Mouse (Mus musculus): ENCODE results near the gene Lrrc4c. TPM values are rescaled to one million over a fixed set of nuclear protein-coding genes. Genes with fewer than 3 reads are reported as not detected.

Gene Lrrc4c
- polyA plus RNA-seq, 1 experiment from 2014 or later = 2.8 TPM

- no peaks in the 10 kb centered on the region for H3K36me3 ChIP-seq
- ATAC-seq (ENCODE audit: insufficient read depth, low FRiP score, low read depth) = no peak
- no peaks in the 10 kb centered on the region for H3K27me3 ChIP-seq (replicated peaks)
- H3K9ac ChIP-seq = no peak overlapping the region
- no peak overlapping the region for H3K27ac ChIP-seq
- H3K4me3 ChIP-seq (replicated peaks) = no peak overlapping the region
- no peaks in the 10 kb centered on the region for H3K9me3 ChIP-seq
- no peak overlapping the region for H3K4me2 ChIP-seq
- no peaks in the 10 kb centered on the region for H3K4me1 ChIP-seq
- 68% methylated on average over 5 of the region's 5 CpGs for WGBS
These were observed 1186.9 kb downstream of the Lrrc4c start for GRCm38 (mm10) chr2:97504902-97505301.

GRCm38 (mm10) chr2:97524256-97524922 lies 1206.4 kb downstream of the Lrrc4c start:
- Histone ChIP-seq H3K27me3 (replicated peaks) (no peaks in the 10 kb centered on the region), H3K4me1 (no peaks in the 10 kb centered on the region), H3K27ac (no peak overlapping the region), H3K4me2 (no peak overlapping the region), H3K36me3 (no peaks in the 10 kb centered on the region), H3K9me3 (no peaks in the 10 kb centered on the region), H3K4me3 (replicated peaks) (no peak overlapping the region), H3K9ac (no peak overlapping the region)
- ATAC-seq (ENCODE audit: insufficient read depth, low FRiP score, low read depth) = no peak
- WGBS = 65% methylated on average over 2 of the region's 2 CpGs

- no peak overlapping the region for H3K27ac ChIP-seq
- H3K36me3 ChIP-seq = no peaks in the 10 kb centered on the region
- H3K27me3 ChIP-seq (replicated peaks) = no peaks in the 10 kb centered on the region
- no peaks in the 10 kb centered on the region for H3K4me1 ChIP-seq
- WGBS = 87% methylated on average over 2 of the region's 2 CpGs
- no peak for ATAC-seq (ENCODE audit: insufficient read depth, low FRiP score, low read depth)
- H3K9me3 ChIP-seq = no peaks in the 10 kb centered on the region
- H3K9ac ChIP-seq = no peak overlapping the region
- H3K4me2 ChIP-seq = no peak overlapping the region
- no peak overlapping the region for H3K4me3 ChIP-seq (replicated peaks)
These were observed 1207.1 kb downstream of the Lrrc4c start for GRCm38 (mm10) chr2:97525107-97525506.

GRCm38 (mm10) chr2:97530622-97531021 lies 1212.7 kb downstream of the Lrrc4c start:
- Histone ChIP-seq H3K9ac (no peak overlapping the region), H3K27me3 (replicated peaks) (no peaks in the 10 kb centered on the region), H3K4me3 (replicated peaks) (no peak overlapping the region), H3K36me3 (no peaks in the 10 kb centered on the region), H3K9me3 (no peaks in the 10 kb centered on the region), H3K4me1 (no peaks in the 10 kb centered on the region), H3K4me2 (no peak overlapping the region), H3K27ac (no peak overlapping the region)
- ATAC-seq (ENCODE audit: insufficient read depth, low FRiP score, low read depth) = no peak
- 56% methylated on average over 4 of the region's 4 CpGs for WGBS

- Histone ChIP-seq H3K4me2 (no peak overlapping the region), H3K27ac (no peak overlapping the region), H3K9ac (no peak overlapping the region), H3K36me3 (no peaks in the 10 kb centered on the region), H3K4me3 (replicated peaks) (no peak overlapping the region), H3K27me3 (replicated peaks) (no peaks in the 10 kb centered on the region), H3K9me3 (no peaks in the 10 kb centered on the region), H3K4me1 (no peaks in the 10 kb centered on the region)
- no peak for ATAC-seq (ENCODE audit: insufficient read depth, low FRiP score, low read depth)
- 73% methylated on average over 10 of the region's 10 CpGs for WGBS
These were observed 1226.0 kb downstream of the Lrrc4c start for GRCm38 (mm10) chr2:97543691-97544672.

- H3K27me3 ChIP-seq (replicated peaks) = no peaks in the 10 kb centered on the region
These were observed 1226.7 kb downstream of the Lrrc4c start for GRCm38 (mm10) chr2:97544673-97545071.

GRCm38 (mm10) chr2:97545946-97546345 lies 1228.0 kb downstream of the Lrrc4c start:
- no peaks in the 10 kb centered on the region for H3K36me3 ChIP-seq
- no peak overlapping the region for H3K9ac ChIP-seq
- no peak overlapping the region for H3K27ac ChIP-seq
- H3K4me3 ChIP-seq (replicated peaks) = no peak overlapping the region
- H3K4me1 ChIP-seq = no peaks in the 10 kb centered on the region
- H3K9me3 ChIP-seq = no peaks in the 10 kb centered on the region
- no peak for ATAC-seq (ENCODE audit: insufficient read depth, low FRiP score, low read depth)
- no peaks in the 10 kb centered on the region for H3K27me3 ChIP-seq (replicated peaks)
- WGBS = 74% methylated on average over 1 of the region's 1 CpGs
- no peak overlapping the region for H3K4me2 ChIP-seq

More at GRCm38 (mm10) chr2:97544673-97545071, 1226.7 kb downstream of the Lrrc4c start:
- Histone ChIP-seq H3K27ac (no peak overlapping the region), H3K4me2 (no peak overlapping the region), H3K4me1 (no peaks in the 10 kb centered on the region), H3K4me3 (replicated peaks) (no peak overlapping the region), H3K36me3 (no peaks in the 10 kb centered on the region), H3K9me3 (no peaks in the 10 kb centered on the region), H3K9ac (no peak overlapping the region)
- no peak for ATAC-seq (ENCODE audit: insufficient read depth, low FRiP score, low read depth)

- Histone ChIP-seq H3K27me3 (replicated peaks) (no peaks in the 10 kb centered on the region), H3K9me3 (no peaks in the 10 kb centered on the region), H3K9ac (no peak overlapping the region), H3K4me1 (no peaks in the 10 kb centered on the region), H3K4me3 (replicated peaks) (no peak overlapping the region), H3K4me2 (no peak overlapping the region), H3K27ac (no peak overlapping the region), H3K36me3 (no peaks in the 10 kb centered on the region)
- 44% methylated on average over 2 of the region's 2 CpGs for WGBS
- ATAC-seq (ENCODE audit: insufficient read depth, low FRiP score, low read depth) = no peak
These were observed 1246.5 kb downstream of the Lrrc4c start for GRCm38 (mm10) chr2:97564509-97564908.

- Histone ChIP-seq H3K4me2 (no peak overlapping the region), H3K36me3 (no peaks in the 10 kb centered on the region), H3K9me3 (no peaks in the 10 kb centered on the region), H3K27me3 (replicated peaks) (no peaks in the 10 kb centered on the region), H3K4me1 (no peaks in the 10 kb centered on the region), H3K9ac (no peak overlapping the region), H3K27ac (no peak overlapping the region), H3K4me3 (replicated peaks) (no peak overlapping the region)
- ATAC-seq (ENCODE audit: insufficient read depth, low FRiP score, low read depth) = no peak
- 86% methylated on average over 2 of the region's 2 CpGs for WGBS
These were observed 1251.0 kb downstream of the Lrrc4c start for GRCm38 (mm10) chr2:97568954-97569353.

- ATAC-seq (ENCODE audit: insufficient read depth, low FRiP score, low read depth) = no peak
- Histone ChIP-seq H3K9ac (no peak overlapping the region), H3K27me3 (replicated peaks) (no peaks in the 10 kb centered on the region), H3K4me2 (no peak overlapping the region), H3K9me3 (no peaks in the 10 kb centered on the region), H3K27ac (no peak overlapping the region), H3K36me3 (no peaks in the 10 kb centered on the region), H3K4me3 (replicated peaks) (no peak overlapping the region), H3K4me1 (no peaks in the 10 kb centered on the region)
These were observed 1257.0 kb downstream of the Lrrc4c start for GRCm38 (mm10) chr2:97574921-97575320.

GRCm38 (mm10) chr2:97581132-97581531 lies 1263.2 kb downstream of the Lrrc4c start:
- no peak for ATAC-seq (ENCODE audit: insufficient read depth, low FRiP score, low read depth)
- Histone ChIP-seq H3K4me3 (replicated peaks) (no peak overlapping the region), H3K27ac (no peak overlapping the region), H3K9ac (no peak overlapping the region), H3K9me3 (no peaks in the 10 kb centered on the region), H3K4me2 (no peak overlapping the region), H3K4me1 (no peaks in the 10 kb centered on the region), H3K27me3 (replicated peaks) (no peaks in the 10 kb centered on the region), H3K36me3 (no peaks in the 10 kb centered on the region)
- WGBS = 70% methylated on average over 2 of the region's 2 CpGs

GRCm38 (mm10) chr2:97586322-97586721 lies 1268.4 kb downstream of the Lrrc4c start:
- Histone ChIP-seq H3K9me3 (no peaks in the 10 kb centered on the region), H3K4me2 (no peak overlapping the region), H3K27me3 (replicated peaks) (no peaks in the 10 kb centered on the region), H3K4me1 (no peaks in the 10 kb centered on the region), H3K36me3 (no peaks in the 10 kb centered on the region), H3K9ac (no peak overlapping the region), H3K27ac (no peak overlapping the region), H3K4me3 (replicated peaks) (no peak overlapping the region)
- WGBS = 77% methylated on average over 3 of the region's 3 CpGs
- no peak for ATAC-seq (ENCODE audit: insufficient read depth, low FRiP score, low read depth)

All from stomach, embryonic 15.5 days (tissue).